Mouse (Mus musculus): ENCODE measurements around the gene Rnf212b.

DNA sequence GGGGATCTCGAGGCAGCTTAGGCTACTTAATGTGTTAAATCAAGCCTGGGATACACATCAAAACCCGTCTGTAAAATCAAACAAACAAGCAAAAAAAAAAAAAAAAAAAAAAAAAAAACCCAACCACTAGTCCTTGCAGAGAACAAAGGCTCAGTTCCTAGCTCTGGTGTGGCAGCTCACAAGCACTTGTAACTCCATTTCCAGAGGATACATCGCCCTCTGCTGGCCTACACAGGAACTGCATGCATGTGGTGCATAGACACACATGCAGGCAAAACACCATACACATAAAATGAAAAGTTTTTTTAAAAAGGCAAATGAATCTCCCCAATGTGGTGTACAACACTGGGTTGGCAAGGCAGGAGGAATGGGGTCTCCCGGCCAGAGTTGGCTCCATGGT, 28.0 kb upstream of the Rnf212b start:
- peak; percentile 60; the same call in 1 of the 2 replicates for TF ChIP-seq ZC3H11A (IDR thresholded peaks at IDR 0.05; ENCODE audit: borderline replicate concordance, low read depth, low read length)
- TF ChIP-seq ZNF384 (IDR thresholded peaks at IDR 0.05; ENCODE audit: low read depth, low read length) = no peak
- no peak for TF ChIP-seq MAFK (IDR thresholded peaks at IDR 0.05; ENCODE audit: insufficient read depth, low read depth, low read length)
- TF ChIP-seq CHD2 (IDR thresholded peaks at IDR 0.05; ENCODE audit: low read depth, low read length) = no peak
- TF ChIP-seq HCFC1 (IDR thresholded peaks at IDR 0.05; ENCODE audit: borderline replicate concordance, insufficient read depth, low read length) = no peak

Measured in ES-E14 (cell line).